Mouse (Mus musculus) forebrain, embryonic 14.5 days (tissue): ENCODE results near the gene Tas1r3. TPM values are rescaled to one million over a fixed set of nuclear protein-coding genes. Genes with fewer than 3 reads are reported as not detected.
A peak's percentile ranks its signal among the peaks of the same experiment; 100 is the strongest.

Experiments
- ATAC-seq: fragments of 200-750 bp; cut with Nextera tagmentation; 2 replicates; pipeline ENCODE4 v1.8.0; 2017; ENCODE audit warnings: mild to moderate bottlenecking, moderate library complexity
- DNase-seq: peaks from one replicate; pipeline ENCODE4 v3.0.0-alpha.2; 2015; ENCODE audit warnings: low spot score
- H3K27ac ChIP-seq: fragments of 300-500 bp; sonication (generic); 2 replicates; pipeline ENCODE4 v1.5.1; 2014; ENCODE audit warnings: low read depth, mild to moderate bottlenecking, control low read depth, low read length, moderate library complexity
- H3K27me3 ChIP-seq: fragments of 300-500 bp; sonication (generic); replicated peaks from 2 replicates; pipeline ENCODE4 v1.6.1; 2014; ENCODE audit warnings: low read length, control low read depth, mixed read lengths; ENCODE audit not compliant: control insufficient read depth, insufficient read depth
- H3K36me3 ChIP-seq: fragments of 300-500 bp; sonication (generic); 2 replicates; pipeline ENCODE4 v1.6.1; 2014; ENCODE audit warnings: low read length, control low read depth; ENCODE audit not compliant: control insufficient read depth, insufficient read depth
- H3K4me1 ChIP-seq: fragments of 300-500 bp; sonication (generic); 2 replicates; pipeline ENCODE4 v1.6.1; 2014; ENCODE audit warnings: antibody characterized with exemption, low read length, control low read depth; ENCODE audit not compliant: control insufficient read depth, insufficient read depth
- H3K4me2 ChIP-seq: fragments of 300-500 bp; sonication (generic); 2 replicates; pipeline ENCODE4 v1.6.1; 2014; ENCODE audit warnings: mild to moderate bottlenecking, control low read depth, low read length
- H3K4me3 ChIP-seq: fragments of 300-500 bp; sonication (generic); 2 replicates; pipeline ENCODE4 v1.5.1; 2014; ENCODE audit warnings: low read depth, low read length, control low read depth
- H3K9ac ChIP-seq: fragments of 300-500 bp; sonication (generic); 2 replicates; pipeline ENCODE4 v1.6.1; 2014; ENCODE audit warnings: mild to moderate bottlenecking, low read length, control low read depth, moderate library complexity
- H3K9me3 ChIP-seq: fragments of 300-500 bp; sonication (generic); replicated peaks from 2 replicates; pipeline ENCODE4 v1.6.1; 2016; ENCODE audit warnings: low read length, control low read depth, mixed read lengths; ENCODE audit not compliant: control insufficient read depth
- WGBS: fragments of 180-500 bp; shearing (Covaris S2); extraction: QIAGEN DNeasy Blood & Tissue Kit; methylation state at CpG from one replicate; pipeline ENCODE4 v1.1.7; 2014; 5-methylcytosine and 5-hydroxymethylcytosine counted together
- polyA plus RNA-seq: library from polyadenylated mRNA; unstranded; fragments of >200 nt; fragmentation: Nextera tagmentation; extraction: Ambion mirVana; gene quantifications from 2 replicates; pipeline ENCODE4 v1.2.1, GENCODE M21; 2014

Gene Tas1r3
- polyA plus RNA-seq, 1 experiment from 2014 or later: 0.46 TPM

DNA sequence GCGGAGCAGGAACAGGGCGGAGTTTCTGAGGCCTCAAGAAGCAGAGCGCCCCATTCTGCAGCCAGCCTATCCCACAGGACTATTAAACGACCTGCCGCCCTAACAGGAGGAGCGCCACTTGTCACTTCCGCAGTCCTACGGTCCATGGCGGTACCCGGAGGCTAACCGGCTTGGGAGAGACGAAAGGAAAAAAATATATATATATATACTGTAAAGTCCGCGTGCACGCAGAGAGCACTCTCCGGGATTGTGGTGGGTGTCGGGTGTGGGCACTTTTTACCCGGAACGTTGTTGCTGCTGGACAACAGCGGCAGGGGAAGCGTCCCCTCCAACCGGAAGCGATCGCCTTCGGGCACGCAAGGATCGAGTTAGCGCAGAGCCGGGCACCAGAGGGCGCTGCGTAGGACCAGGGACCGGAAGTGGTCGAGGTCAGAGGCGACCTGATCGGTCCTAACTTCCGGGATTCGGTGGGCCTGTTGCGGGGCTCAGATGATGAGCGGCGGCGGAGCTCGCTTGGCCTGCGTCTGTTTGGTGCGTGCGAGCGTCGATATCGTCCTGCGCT lies 31.9 kb downstream of the Tas1r3 start, which contains the start of gene Aurkaip1:
Gene Aurkaip1, plus strand, starts transcription at position 68 of the 562 bp plus-strand sequence.
- ATAC-seq: peak; percentile 95
- Histone ChIP-seq H3K4me3 (peak within 1 kb of the TSS; percentile 80), H3K27me3 (no peaks in the 10 kb centered on the region), H3K9ac (peak within 1 kb of the TSS; percentile 90), H3K9me3 (no peaks in the 10 kb centered on the region), H3K4me2 (peak within 1 kb of the TSS; percentile 98), H3K27ac (peak within 1 kb of the TSS; percentile 89), H3K4me1 (peaks cover 13% of the 10 kb centered on the region), H3K36me3 (peaks cover 32% of the 10 kb centered on the region)
- WGBS: under 1% methylated on average over 49 of the region's 49 CpGs
- peak; percentile 97 for DNase-seq

DNA sequence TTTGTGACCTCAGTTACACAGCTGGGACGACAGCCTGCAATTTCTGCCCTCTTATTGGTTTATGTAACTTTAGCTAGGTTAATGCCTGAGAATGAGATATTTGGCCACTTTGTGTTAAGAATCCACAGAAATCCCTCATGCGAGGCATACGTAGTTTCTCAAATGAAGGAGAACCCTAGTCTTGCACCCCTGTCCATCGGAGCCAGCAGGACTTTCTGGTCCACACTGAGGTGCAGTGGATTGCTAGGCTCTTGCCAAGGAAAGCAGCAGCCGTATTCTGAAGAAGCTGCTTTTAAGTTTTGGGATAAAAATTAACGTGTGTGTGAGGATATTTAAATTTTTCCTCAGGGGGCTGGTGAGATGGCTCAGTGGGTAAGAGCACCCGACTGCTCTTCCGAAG lies 32.6 kb downstream of the Tas1r3 start:
- H3K4me3 ChIP-seq: peak overlapping the region; percentile 80
- peak overlapping the region; percentile 98 for H3K4me2 ChIP-seq
- peaks cover 13% of the 10 kb centered on the region for H3K4me1 ChIP-seq
- WGBS: 61% methylated on average over 8 of the region's 8 CpGs
- ATAC-seq: no peak
- peak overlapping the region; percentile 90 for H3K9ac ChIP-seq
- H3K27me3 ChIP-seq: no peaks in the 10 kb centered on the region
- no peaks in the 10 kb centered on the region for H3K9me3 ChIP-seq
- H3K27ac ChIP-seq: no peak overlapping the region
- H3K36me3 ChIP-seq: peaks cover 34% of the 10 kb centered on the region
- no peak for DNase-seq

DNA sequence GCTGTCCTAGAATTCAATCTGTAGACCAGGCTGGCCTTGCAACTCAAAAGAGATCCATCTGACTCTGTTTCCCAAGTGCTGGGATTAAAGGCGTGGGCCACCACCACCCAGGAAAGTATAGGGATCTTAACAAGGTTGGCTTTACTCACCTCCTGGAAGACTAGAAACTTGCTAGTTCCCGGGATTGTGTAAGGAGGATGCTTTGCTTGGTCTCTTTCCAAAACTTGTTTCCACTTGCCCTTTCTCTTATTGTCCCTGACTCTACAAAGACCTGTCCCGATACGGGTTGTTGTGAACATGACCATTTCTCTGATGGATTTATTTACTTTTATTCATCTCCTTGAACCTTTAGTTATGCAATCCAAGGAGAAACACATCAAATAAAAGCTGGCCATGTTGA lies 33.3 kb downstream of the Tas1r3 start:
- Histone ChIP-seq H3K9ac (no peak overlapping the region), H3K36me3 (peaks cover 38% of the 10 kb centered on the region), H3K27me3 (no peaks in the 10 kb centered on the region), H3K9me3 (no peaks in the 10 kb centered on the region), H3K4me2 (no peak overlapping the region), H3K27ac (no peak overlapping the region), H3K4me3 (no peak overlapping the region), H3K4me1 (peaks cover 13% of the 10 kb centered on the region)
- 93% methylated on average over 4 of the region's 4 CpGs for WGBS
- ATAC-seq: no peak
- DNase-seq: no peak

DNA sequence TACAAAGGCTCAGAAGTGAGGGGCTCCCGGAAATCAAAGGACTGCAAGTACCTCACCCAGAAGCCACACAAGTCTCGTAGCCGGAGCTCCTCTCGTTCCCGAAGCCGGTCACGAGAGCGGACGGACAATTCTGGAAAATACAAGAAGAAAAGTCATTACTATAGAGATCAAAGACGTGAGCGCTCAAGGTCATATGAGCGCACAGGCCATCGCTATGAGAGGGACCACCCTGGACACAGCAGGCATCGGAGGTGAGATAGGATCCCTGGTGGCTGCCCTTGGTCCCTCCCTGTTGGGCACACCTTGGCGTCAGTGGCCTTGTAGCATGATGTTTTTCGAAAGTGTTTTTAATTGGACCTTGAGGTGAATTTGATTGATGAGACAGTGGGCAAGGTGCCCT lies 39.7 kb downstream of the Tas1r3 start:
- WGBS: 96% methylated on average over 16 of the region's 16 CpGs
- no peak for ATAC-seq
- H3K36me3 ChIP-seq: peaks cover 85% of the 10 kb centered on the region

DNA sequence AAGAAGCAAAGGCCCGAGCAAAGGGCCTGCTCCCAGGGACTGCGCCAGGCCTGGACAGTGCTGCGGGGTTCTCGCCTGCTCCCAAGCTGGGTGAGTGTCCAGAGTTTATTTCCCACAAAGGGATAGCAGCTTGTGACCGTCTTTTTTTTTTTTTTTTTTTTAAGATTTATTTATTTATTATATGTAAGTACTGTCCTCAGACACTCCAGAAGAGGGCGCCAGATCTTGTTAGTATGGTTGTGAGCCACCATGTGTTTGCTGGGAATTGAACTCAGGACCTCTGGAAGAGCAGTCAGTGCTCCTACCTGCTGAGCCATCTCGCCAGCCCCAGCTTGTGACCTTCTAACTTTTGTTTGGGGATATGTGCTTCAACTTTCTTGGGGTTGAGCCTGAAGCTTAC lies 42.1 kb downstream of the Tas1r3 start:
- Histone ChIP-seq H3K4me3 (no peak overlapping the region), H3K4me1 (no peaks in the 10 kb centered on the region), H3K9me3 (no peaks in the 10 kb centered on the region), H3K9ac (no peak overlapping the region), H3K27ac (no peak overlapping the region), H3K36me3 (peaks cover 93% of the 10 kb centered on the region), H3K27me3 (no peaks in the 10 kb centered on the region), H3K4me2 (no peak overlapping the region)
- WGBS: 80% methylated on average over 7 of the region's 7 CpGs
- DNase-seq (no peak), ATAC-seq (no peak)

More for the DNA sequence above, 39.7 kb downstream of the Tas1r3 start:
- no peak for DNase-seq
- H3K27me3 ChIP-seq: no peaks in the 10 kb centered on the region
- no peak overlapping the region for H3K27ac ChIP-seq
- H3K4me1 ChIP-seq: no peaks in the 10 kb centered on the region
- H3K4me2 ChIP-seq: no peak overlapping the region
- no peaks in the 10 kb centered on the region for H3K9me3 ChIP-seq
- no peak overlapping the region for H3K4me3 ChIP-seq
- no peak overlapping the region for H3K9ac ChIP-seq

DNA sequence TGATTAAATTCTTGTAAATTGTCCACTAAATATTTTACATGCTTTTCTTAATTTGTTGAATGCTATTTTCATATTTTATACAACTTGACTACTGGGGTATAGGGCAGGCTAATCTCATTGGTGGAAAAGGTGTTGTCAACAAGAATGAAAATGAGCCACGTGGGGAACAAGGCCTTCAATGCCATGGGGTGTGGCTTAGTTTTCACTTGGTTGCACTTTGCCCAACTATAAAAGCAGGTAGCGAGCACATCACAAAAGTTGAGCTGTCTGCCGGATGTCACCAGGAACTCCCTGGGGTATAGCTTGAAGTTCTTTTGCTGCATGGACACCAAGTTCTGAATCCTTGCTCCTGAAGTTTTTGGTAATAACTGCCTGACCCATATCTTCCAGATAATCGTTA lies 45.6 kb downstream of the Tas1r3 start:
- no peak for DNase-seq
- H3K4me3 ChIP-seq: no peak overlapping the region
- WGBS: 57% methylated on average over 4 of the region's 4 CpGs
- no peaks in the 10 kb centered on the region for H3K27me3 ChIP-seq
- H3K4me1 ChIP-seq: peaks cover 11% of the 10 kb centered on the region
- ATAC-seq: no peak
- no peak overlapping the region for H3K27ac ChIP-seq
- H3K4me2 ChIP-seq: no peak overlapping the region
- peaks cover 89% of the 10 kb centered on the region for H3K36me3 ChIP-seq
- no peak overlapping the region for H3K9ac ChIP-seq
- no peaks in the 10 kb centered on the region for H3K9me3 ChIP-seq

DNA sequence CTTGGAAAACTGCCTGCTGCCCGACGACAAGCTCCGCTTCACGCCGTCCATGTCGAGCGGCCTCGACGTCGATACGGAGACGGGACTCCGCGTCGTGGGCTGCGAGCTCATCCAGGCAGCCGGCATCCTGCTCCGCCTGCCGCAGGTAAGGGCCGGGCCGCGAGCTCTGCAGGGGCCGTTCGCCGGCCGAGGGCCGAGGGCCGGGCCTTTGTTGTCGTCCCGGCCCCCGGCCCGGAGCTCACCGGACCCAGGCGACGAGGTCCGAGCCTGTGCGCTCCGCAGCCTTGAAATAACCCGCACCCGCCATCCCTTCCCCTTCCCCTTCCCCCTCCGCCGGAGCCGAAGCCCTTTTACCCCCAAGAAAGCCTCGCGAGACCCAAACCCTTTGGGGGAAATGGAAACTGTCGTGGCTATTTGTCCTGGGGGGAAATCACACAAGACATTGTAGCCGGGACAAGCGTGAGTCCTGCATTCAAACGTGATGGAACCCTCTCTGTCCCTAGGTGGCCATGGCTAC lies 50.4 kb downstream of the Tas1r3 start:
- H3K9me3 ChIP-seq: no peaks in the 10 kb centered on the region
- peak overlapping the region; percentile 93 for H3K4me2 ChIP-seq
- ATAC-seq (peak; percentile 42; the same call in 1 of the 2 replicates), DNase-seq (peak; percentile 41)
- peaks cover 77% of the 10 kb centered on the region for H3K36me3 ChIP-seq
- peak overlapping the region; percentile 100 for H3K4me3 ChIP-seq
- H3K9ac ChIP-seq: peak overlapping the region; percentile 100
- peaks cover 16% of the 10 kb centered on the region for H3K4me1 ChIP-seq
- peak overlapping the region; percentile 86 for H3K27ac ChIP-seq
- WGBS: under 1% methylated on average over 42 of the region's 49 CpGs
- H3K27me3 ChIP-seq: no peaks in the 10 kb centered on the region

DNA sequence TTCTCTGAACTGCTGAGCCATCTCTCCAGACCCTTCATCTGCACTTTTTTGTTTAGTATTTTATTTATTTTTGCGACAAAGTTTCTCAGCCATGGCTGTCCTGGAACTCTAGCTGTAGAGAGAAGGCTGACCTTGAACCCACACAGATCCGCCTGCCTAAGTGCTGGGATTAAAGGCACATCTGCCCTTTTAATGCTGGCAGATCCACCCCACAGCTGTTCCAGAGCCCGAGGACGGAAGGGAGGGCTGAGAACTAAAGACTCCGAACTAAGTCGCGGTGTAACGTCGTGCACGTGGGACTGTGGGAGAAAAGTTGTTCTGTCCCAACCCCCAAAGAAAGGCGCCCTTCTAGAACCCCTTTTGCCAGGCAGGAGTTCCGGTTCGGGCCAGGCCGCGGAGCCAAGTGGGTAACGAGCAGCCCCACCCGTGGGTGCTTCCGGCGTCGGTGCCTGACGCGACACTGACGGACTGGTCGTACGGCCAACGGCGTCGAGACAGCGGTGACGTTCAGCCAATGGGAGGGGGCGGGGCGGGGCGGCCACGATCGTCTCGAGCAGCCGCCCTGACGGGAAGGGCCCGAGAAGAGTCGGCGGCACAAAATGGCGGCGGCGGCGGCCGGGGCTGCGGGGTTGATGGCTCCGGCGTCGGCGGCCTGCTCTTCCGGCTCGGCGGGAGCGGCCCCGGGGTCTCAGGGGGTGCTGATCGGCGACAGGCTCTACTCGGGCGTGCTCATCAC lies 51.1 kb downstream of the Tas1r3 start, which contains the start of gene Ccnl2:
Gene Ccnl2, plus strand, starts transcription at position 561 of the 736 bp plus-strand sequence.
- ATAC-seq: peak; percentile 99
- DNase-seq: peak; percentile 98
- peak within 1 kb of the TSS; percentile 86 for H3K27ac ChIP-seq
- H3K4me3 ChIP-seq: peak within 1 kb of the TSS; percentile 100
- H3K36me3 ChIP-seq: peaks cover 77% of the 10 kb centered on the region
- peak within 1 kb of the TSS; percentile 93 for H3K4me2 ChIP-seq
- H3K9me3 ChIP-seq: no peaks in the 10 kb centered on the region
- no peaks in the 10 kb centered on the region for H3K27me3 ChIP-seq
- H3K4me1 ChIP-seq: peaks cover 16% of the 10 kb centered on the region
- H3K9ac ChIP-seq: peak within 1 kb of the TSS; percentile 100
- 1% methylated on average over 59 of the region's 60 CpGs for WGBS
